Mouse (Mus musculus): ENCODE results near the gene Dhrs9.

Gene Dhrs9

GRCm38 (mm10) chr2:69424829-69425228, 44.6 kb downstream of the Dhrs9 start:
- DNase-seq: no peak

GRCm38 (mm10) chr2:69426081-69426480, 45.8 kb downstream of the Dhrs9 start:
- no peak for DNase-seq

GRCm38 (mm10) chr2:69427141-69427540, 46.9 kb downstream of the Dhrs9 start:
- DNase-seq: no peak

GRCm38 (mm10) chr2:69428116-69428515, 47.9 kb downstream of the Dhrs9 start:
- DNase-seq: peak; percentile 86

GRCm38 (mm10) chr2:69441656-69442055, 61.4 kb downstream of the Dhrs9 start:
- DNase-seq: no peak

GRCm38 (mm10) chr2:69445896-69446472, 65.7 kb downstream of the Dhrs9 start:
- no peak for DNase-seq

- DNase-seq: peak; percentile 8
Observed at GRCm38 (mm10) chr2:69448581-69448980, 68.3 kb downstream of the Dhrs9 start.

- DNase-seq: no peak
Observed at GRCm38 (mm10) chr2:69451128-69451527, 70.9 kb downstream of the Dhrs9 start.
